Mouse (Mus musculus) kidney, adult 18-20 months (tissue): Measurements from ENCODE around the gene Ipo5.
A peak's percentile ranks its signal among the peaks of the same experiment; 100 is the strongest.

Source experiments
- DNase-seq: peaks from one replicate; pipeline ENCODE4 v3.0.0; 2021

The Ipo5 gene

GRCm38 (mm10) chr14:120925731-120926585 is 14.9 kb downstream of the Ipo5 start:
- no peak for DNase-seq

GRCm38 (mm10) chr14:120931236-120931635 is 20.2 kb downstream of the Ipo5 start:
- no peak for DNase-seq

- no peak for DNase-seq
Observed at GRCm38 (mm10) chr14:120933624-120934023, 22.6 kb downstream of the Ipo5 start.

- DNase-seq, result no peak
Observed at GRCm38 (mm10) chr14:120937102-120937501, 26.1 kb downstream of the Ipo5 start.

- DNase-seq, result no peak
Observed at GRCm38 (mm10) chr14:120942803-120943202, 31.8 kb downstream of the Ipo5 start.

- DNase-seq, result no peak
Observed at GRCm38 (mm10) chr14:120945146-120945545, 34.1 kb downstream of the Ipo5 start.

- DNase-seq, result no peak
Observed at GRCm38 (mm10) chr14:120947104-120947503, 36.1 kb downstream of the Ipo5 start.

GRCm38 (mm10) chr14:120949002-120949401 is 38.0 kb downstream of the Ipo5 start:
- DNase-seq, result no peak

- DNase-seq, result no peak
Observed at GRCm38 (mm10) chr14:120950068-120950467, 39.0 kb downstream of the Ipo5 start.

GRCm38 (mm10) chr14:120952434-120952833 is 41.4 kb downstream of the Ipo5 start:
- no peak for DNase-seq

GRCm38 (mm10) chr14:120960551-120960950 is 49.5 kb downstream of the Ipo5 start:
- DNase-seq, result no peak

- no peak for DNase-seq
Observed at GRCm38 (mm10) chr14:120960991-120961390, 50.0 kb downstream of the Ipo5 start.

GRCm38 (mm10) chr14:120967072-120967471 is 56.0 kb downstream of the Ipo5 start:
- DNase-seq, result no peak

GRCm38 (mm10) chr14:120968723-120969122 is 57.7 kb downstream of the Ipo5 start:
- DNase-seq, result no peak

- DNase-seq, result no peak
Observed at GRCm38 (mm10) chr14:120969673-120970072, 58.6 kb downstream of the Ipo5 start.

- peak; percentile 20 for DNase-seq
Observed at GRCm38 (mm10) chr14:120970637-120971036, 59.6 kb downstream of the Ipo5 start.

- no peak for DNase-seq
Observed at GRCm38 (mm10) chr14:120971313-120971712, 60.3 kb downstream of the Ipo5 start.

GRCm38 (mm10) chr14:120979559-120979958 is 68.5 kb downstream of the Ipo5 start:
- DNase-seq, result peak; percentile 51

- no peak for DNase-seq
Observed at GRCm38 (mm10) chr14:120989126-120989525, 78.1 kb downstream of the Ipo5 start.
